Comparison of ENCODE assay signal across 8 mouse cellular contexts in genomic region chr1:178275174-178275730, GRCm38 (mm10). TPM values are rescaled to one million over a fixed set of nuclear protein-coding genes. Genes with fewer than 3 reads are reported as not detected.
DNase-seq lines count a peak whose midpoint lies in the region; ATAC-seq and TF ChIP-seq lines count a peak whose summit lies in the region.

No protein-coding gene starts in this region.

- H3K27me3 ChIP-seq in lung, postnatal 0 days (replicated peaks; ENCODE audit: insufficient read depth, low read length): no peaks in the 10 kb centered on the region
- H3K27me3 ChIP-seq in limb, embryonic 14.5 days (ENCODE audit: control insufficient read depth, insufficient read depth, low read length): no peaks in the 10 kb centered on the region
- H3K27me3 ChIP-seq in stomach, postnatal 0 days (ENCODE audit: control insufficient read depth, insufficient read depth, low read length): no peaks in the 10 kb centered on the region

- no peaks in the 10 kb centered on the region for H3K4me1 ChIP-seq in lung, postnatal 0 days (ENCODE audit: insufficient read depth, low read depth, low read length)
- peaks cover 3% of the 10 kb centered on the region; the same call in 1 of the 2 replicates for H3K4me1 ChIP-seq in limb, embryonic 14.5 days (ENCODE audit: control insufficient read depth, insufficient read depth, low read length)
- H3K4me1 ChIP-seq in stomach, postnatal 0 days (replicated peaks; ENCODE audit: control insufficient read depth, insufficient read depth): no peaks in the 10 kb centered on the region

- no peak for TF ChIP-seq POLR2A in limb, embryonic 14.5 days (IDR thresholded peaks at IDR 0.05; ENCODE audit: borderline replicate concordance, extremely low read depth, insufficient read depth, insufficient read length)

- H3K36me3 ChIP-seq in lung, postnatal 0 days (ENCODE audit: insufficient read depth, low read length): no peaks in the 10 kb centered on the region
- no peaks in the 10 kb centered on the region for H3K36me3 ChIP-seq in limb, embryonic 14.5 days (ENCODE audit: control insufficient read depth, insufficient read depth, low read length)
- H3K36me3 ChIP-seq in stomach, postnatal 0 days (ENCODE audit: control insufficient read depth, insufficient read depth, low read length): no peaks in the 10 kb centered on the region

- DNase-seq in embryo, embryonic 10 days (ENCODE audit: low spot score): peak; percentile 24
- no peak for DNase-seq in embryo, embryonic 11 days
- DNase-seq in lung, postnatal 0 days (ENCODE audit: low spot score): peak; percentile 6
- DNase-seq in lung, adult 18-20 months: no peak
- DNase-seq in limb, embryonic 14.5 days (ENCODE audit: low spot score): no peak
- DNase-seq in stomach, postnatal 0 days (ENCODE audit: low spot score): no peak
- no peak for DNase-seq in layer of hippocampus, postnatal 25 days (ENCODE audit: extremely low spot score in 1 of 2, low spot score in 1 of 2)
- no peak for DNase-seq in adrenal gland, adult 8-10 months

- no peak overlapping the region; the same call in 1 of the 2 replicates for H3K4me3 ChIP-seq in lung, postnatal 0 days (ENCODE audit: low read depth, low read length)
- peak overlapping the region; percentile 67 for H3K4me3 ChIP-seq in limb, embryonic 14.5 days (replicated peaks; ENCODE audit: low read length)
- H3K4me3 ChIP-seq in stomach, postnatal 0 days (ENCODE audit: low read depth, low read length): peak overlapping the region; percentile 60

- WGBS in lung, postnatal 0 days: 25% methylated on average over 9 of the region's 9 CpGs
- WGBS in limb, embryonic 14.5 days: 12% methylated on average over 9 of the region's 9 CpGs
- WGBS in stomach, postnatal 0 days: 59% methylated on average over 9 of the region's 9 CpGs

- no peak for TF ChIP-seq CTCF in lung, postnatal 0 days (IDR thresholded peaks at IDR 0.05)
- no peak for TF ChIP-seq CTCF in stomach, postnatal 0 days (IDR thresholded peaks at IDR 0.05; ENCODE audit: low read depth)

- TF ChIP-seq EP300 in lung, postnatal 0 days (IDR thresholded peaks at IDR 0.05): no peak
- no peak for TF ChIP-seq EP300 in stomach, postnatal 0 days (optimal IDR thresholded peaks at IDR 0.05)

- H3K4me2 ChIP-seq in lung, postnatal 0 days (replicated peaks; ENCODE audit: low read depth, low read length): peak overlapping the region; percentile 93
- H3K4me2 ChIP-seq in limb, embryonic 14.5 days (replicated peaks; ENCODE audit: low read depth, low read length, severe bottlenecking): peak overlapping the region; percentile 72
- peak overlapping the region; percentile 92 for H3K4me2 ChIP-seq in stomach, postnatal 0 days (replicated peaks; ENCODE audit: low read depth)

- ATAC-seq in lung, postnatal 0 days: no peak
- no peak for ATAC-seq in limb, embryonic 14.5 days (ENCODE audit: low FRiP score, low read depth)
- ATAC-seq in stomach, postnatal 0 days (ENCODE audit: low FRiP score, low TSS enrichment): no peak

- no peaks in the 10 kb centered on the region for H3K9me3 ChIP-seq in lung, postnatal 0 days (ENCODE audit: low read length)
- H3K9me3 ChIP-seq in limb, embryonic 14.5 days (ENCODE audit: control insufficient read depth, low read length): no peaks in the 10 kb centered on the region
- H3K9me3 ChIP-seq in stomach, postnatal 0 days (ENCODE audit: control insufficient read depth, low read length): no peaks in the 10 kb centered on the region

- no peak overlapping the region for H3K9ac ChIP-seq in lung, postnatal 0 days (replicated peaks; ENCODE audit: low read depth)
- H3K9ac ChIP-seq in limb, embryonic 14.5 days (ENCODE audit: low read depth, low read length, severe bottlenecking): no peak overlapping the region
- no peak overlapping the region for H3K9ac ChIP-seq in stomach, postnatal 0 days (ENCODE audit: low read length)

- no peak overlapping the region for H3K27ac ChIP-seq in lung, postnatal 0 days (ENCODE audit: low read length)
- H3K27ac ChIP-seq in limb, embryonic 14.5 days (replicated peaks; ENCODE audit: low read depth, low read length): no peak overlapping the region
- no peak overlapping the region for H3K27ac ChIP-seq in stomach, postnatal 0 days (replicated peaks)

RNA-seq across cellular contexts. Expression of gene Cox20, which starts 43.7 kb away (rescaled TPM):
- polyA plus RNA-seq in lung, postnatal 0 days (2015; fragmentation: Nextera tagmentation; extraction: Ambion mirVana): 87.1 and 94.8 TPM in 2 replicates
- polyA plus RNA-seq in limb, embryonic 14.5 days (2012; rRNA removed): 53.3 and 72.8 TPM in 2 replicates
- 116 and 118 TPM in 2 replicates for polyA plus RNA-seq in limb, embryonic 14.5 days (2014; fragmentation: Nextera tagmentation; extraction: Ambion mirVana)
- polyA plus RNA-seq in stomach, postnatal 0 days (2015; fragmentation: Nextera tagmentation; extraction: Ambion mirVana): 140 and 146 TPM in 2 replicates
- 10 to 100 TPM; 38.4 to 39.1 TPM for total RNA-seq in layer of hippocampus, postnatal 25 days (2021)
- 100 to 1,000 TPM in 1 of 4 experiments, 10 to 100 TPM in 3; 58.5 to 120 (median 76.1) TPM for total RNA-seq in adrenal gland, adult 8-10 months (2022)

Comparison
In these comparisons a context has a peak if more than half of its experiments do, and no peak if none do; other contexts are left out.
1. DNase-seq: peak in embryo, embryonic 10 days (single experiment) and lung, postnatal 0 days (single experiment); none in embryo, embryonic 11 days (single experiment), lung, adult 18-20 months (0 of 2), limb, embryonic 14.5 days (single experiment), stomach, postnatal 0 days (single experiment), layer of hippocampus, postnatal 25 days (0 of 2) and adrenal gland, adult 8-10 months (single experiment).
2. Peak in every context shown above with its lines, with median percentiles within 50 percentile points of each other: H3K4me2 ChIP-seq.